Mouse (Mus musculus): ENCODE results near the gene Alpl. TPM values are rescaled to one million over a fixed set of nuclear protein-coding genes. Genes with fewer than 3 reads are reported as not detected.

The Alpl gene
- polyA plus RNA-seq, 1 experiment from 2014 or later: 15.5 TPM

DNA sequence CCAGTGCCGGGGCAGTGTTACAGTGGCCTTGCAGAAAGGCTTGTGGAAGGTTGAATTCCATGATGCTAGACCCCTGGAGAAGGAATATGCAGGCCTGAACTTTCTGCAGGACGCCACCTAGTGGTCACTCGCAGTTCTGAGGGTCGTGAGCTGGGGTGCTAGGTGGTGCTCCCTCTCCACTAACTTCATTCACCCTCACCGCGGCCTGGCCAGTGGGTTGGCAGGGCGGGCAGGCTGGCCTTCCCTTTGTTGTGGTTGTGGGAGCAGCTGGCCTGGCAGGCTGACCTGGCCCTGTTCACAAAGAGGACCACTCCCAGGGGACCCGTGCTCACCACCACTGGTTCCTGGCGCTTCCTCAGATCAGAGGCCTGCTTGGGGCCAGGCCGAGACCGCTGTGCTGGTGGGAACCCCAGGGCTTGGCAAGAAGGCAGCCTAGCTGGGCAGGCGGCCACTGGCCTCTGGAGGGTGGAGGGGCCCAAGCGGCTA lies 51.7 kb downstream of the Alpl start:
- peaks cover 10% of the 10 kb centered on the region; the same call in 1 of the 2 replicates for H3K4me1 ChIP-seq (ENCODE audit: control insufficient read depth, low read depth, low read length)
- H3K9me3 ChIP-seq (replicated peaks; ENCODE audit: control insufficient read depth, low read length): no peaks in the 10 kb centered on the region
- 51% methylated on average over 13 of the region's 13 CpGs for WGBS (ENCODE audit: insufficient replicate concordance)
- H3K27ac ChIP-seq (ENCODE audit: low read length): no peak overlapping the region
- no peak overlapping the region for H3K9ac ChIP-seq (ENCODE audit: low read depth, low read length)
- ATAC-seq (ENCODE audit: low read depth): no peak
- H3K27me3 ChIP-seq (ENCODE audit: control insufficient read depth, insufficient read depth, low read depth, low read length): no peaks in the 10 kb centered on the region
- no peaks in the 10 kb centered on the region for H3K36me3 ChIP-seq (ENCODE audit: control insufficient read depth, insufficient read depth)
- no peak overlapping the region for H3K4me2 ChIP-seq (ENCODE audit: low read depth, low read length)
- no peak overlapping the region for H3K4me3 ChIP-seq (ENCODE audit: low read depth, low read length)

DNA sequence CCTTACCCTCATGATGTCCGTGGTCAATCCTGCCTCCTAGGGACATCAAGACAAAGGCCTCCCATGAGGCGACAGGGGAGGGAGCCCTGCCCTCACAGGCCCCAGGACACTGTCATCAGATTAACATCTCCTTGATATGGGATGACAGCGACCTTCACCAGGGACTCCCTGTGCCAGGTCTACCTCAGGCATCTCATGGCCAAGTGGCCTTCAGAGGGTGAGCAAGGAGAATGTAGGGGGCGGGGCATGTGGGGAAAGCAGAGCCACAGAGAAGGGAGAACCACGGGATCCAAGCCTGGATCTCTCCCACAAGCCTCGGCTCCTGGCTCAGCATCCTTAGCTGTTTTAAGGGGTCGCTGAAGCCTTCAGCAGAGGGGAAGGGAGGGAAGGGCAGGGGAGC lies 52.4 kb downstream of the Alpl start:
- ATAC-seq (ENCODE audit: low read depth): no peak
- H3K9ac ChIP-seq (ENCODE audit: low read depth, low read length): no peak overlapping the region
- 55% methylated on average over 7 of the region's 7 CpGs for WGBS (ENCODE audit: insufficient replicate concordance)
- no peak overlapping the region for H3K27ac ChIP-seq (ENCODE audit: low read length)
- peaks cover 9% of the 10 kb centered on the region; the same call in 1 of the 2 replicates for H3K4me1 ChIP-seq (ENCODE audit: control insufficient read depth, low read depth, low read length)
- H3K36me3 ChIP-seq (ENCODE audit: control insufficient read depth, insufficient read depth): no peaks in the 10 kb centered on the region
- H3K27me3 ChIP-seq (ENCODE audit: control insufficient read depth, insufficient read depth, low read depth, low read length): no peaks in the 10 kb centered on the region; the same call in 1 of the 2 replicates
- H3K4me2 ChIP-seq (ENCODE audit: low read depth, low read length): no peak overlapping the region
- no peak overlapping the region for H3K4me3 ChIP-seq (ENCODE audit: low read depth, low read length)
- H3K9me3 ChIP-seq (replicated peaks; ENCODE audit: control insufficient read depth, low read length): no peaks in the 10 kb centered on the region

GRCm38 (mm10) chr4:137740350-137740749 lies 55.8 kb downstream of the Alpl start:
- H3K9ac ChIP-seq (ENCODE audit: low read depth, low read length): no peak overlapping the region
- no peaks in the 10 kb centered on the region; the same call in 1 of the 2 replicates for H3K27me3 ChIP-seq (ENCODE audit: control insufficient read depth, insufficient read depth, low read depth, low read length)
- no peak overlapping the region for H3K27ac ChIP-seq (ENCODE audit: low read length)
- no peak overlapping the region for H3K4me3 ChIP-seq (ENCODE audit: low read depth, low read length)
- H3K9me3 ChIP-seq (replicated peaks; ENCODE audit: control insufficient read depth, low read length): no peaks in the 10 kb centered on the region
- no peaks in the 10 kb centered on the region for H3K36me3 ChIP-seq (ENCODE audit: control insufficient read depth, insufficient read depth)
- H3K4me1 ChIP-seq (ENCODE audit: control insufficient read depth, low read depth, low read length): no peaks in the 10 kb centered on the region; the same call in 1 of the 2 replicates
- H3K4me2 ChIP-seq (ENCODE audit: low read depth, low read length): no peak overlapping the region
- WGBS (ENCODE audit: insufficient replicate concordance): 33% methylated on average over 7 of the region's 7 CpGs
- no peak for ATAC-seq (ENCODE audit: low read depth)

GRCm38 (mm10) chr4:137739151-137739923 lies 56.8 kb downstream of the Alpl start:
- Histone ChIP-seq H3K4me2 (ENCODE audit: low read depth, low read length) (no peak overlapping the region), H3K4me3 (ENCODE audit: low read depth, low read length) (no peak overlapping the region), H3K4me1 (ENCODE audit: control insufficient read depth, low read depth, low read length) (no peaks in the 10 kb centered on the region; the same call in 1 of the 2 replicates), H3K27me3 (ENCODE audit: control insufficient read depth, insufficient read depth, low read depth, low read length) (no peaks in the 10 kb centered on the region; the same call in 1 of the 2 replicates), H3K9me3 (replicated peaks; ENCODE audit: control insufficient read depth, low read length) (no peaks in the 10 kb centered on the region), H3K36me3 (ENCODE audit: control insufficient read depth, insufficient read depth) (no peaks in the 10 kb centered on the region), H3K9ac (ENCODE audit: low read depth, low read length) (no peak overlapping the region), H3K27ac (ENCODE audit: low read length) (no peak overlapping the region)
- 46% methylated on average over 9 of the region's 9 CpGs for WGBS (ENCODE audit: insufficient replicate concordance)
- ATAC-seq (ENCODE audit: low read depth): peak; percentile 47

DNA sequence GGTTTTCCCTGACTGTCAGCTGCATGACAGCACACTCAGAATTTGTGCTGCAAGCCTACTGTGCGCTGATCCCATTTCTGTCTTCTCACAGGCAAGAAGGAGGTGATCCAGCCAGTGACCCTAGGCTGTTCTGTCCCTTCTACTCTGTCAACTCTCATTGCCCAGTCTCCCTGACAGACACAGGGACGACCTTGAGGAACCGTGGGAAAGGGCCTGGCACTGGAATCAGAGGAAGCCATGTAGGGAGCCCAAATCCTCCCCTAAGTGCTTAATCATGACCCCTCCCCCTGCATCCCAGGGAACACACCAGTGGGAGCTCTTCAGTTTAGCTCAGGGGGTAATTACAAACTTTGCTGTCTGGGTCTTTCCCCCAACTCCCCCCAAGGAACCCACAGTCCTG lies 58.4 kb downstream of the Alpl start:
- Histone ChIP-seq H3K27me3 (ENCODE audit: control insufficient read depth, insufficient read depth, low read depth, low read length) (peaks cover 3% of the 10 kb centered on the region; the same call in 1 of the 2 replicates), H3K36me3 (ENCODE audit: control insufficient read depth, insufficient read depth) (no peaks in the 10 kb centered on the region), H3K4me1 (ENCODE audit: control insufficient read depth, low read depth, low read length) (no peaks in the 10 kb centered on the region; the same call in 1 of the 2 replicates), H3K9me3 (replicated peaks; ENCODE audit: control insufficient read depth, low read length) (no peaks in the 10 kb centered on the region), H3K9ac (ENCODE audit: low read depth, low read length) (no peak overlapping the region), H3K27ac (ENCODE audit: low read length) (no peak overlapping the region), H3K4me2 (ENCODE audit: low read depth, low read length) (no peak overlapping the region), H3K4me3 (ENCODE audit: low read depth, low read length) (no peak overlapping the region)
- ATAC-seq (ENCODE audit: low read depth): no peak
- 42% methylated on average over 3 of the region's 3 CpGs for WGBS (ENCODE audit: insufficient replicate concordance)

- Histone ChIP-seq H3K4me2 (ENCODE audit: low read depth, low read length) (no peak overlapping the region), H3K4me3 (ENCODE audit: low read depth, low read length) (no peak overlapping the region), H3K27me3 (ENCODE audit: control insufficient read depth, insufficient read depth, low read depth, low read length) (peaks cover 14% of the 10 kb centered on the region), H3K9me3 (replicated peaks; ENCODE audit: control insufficient read depth, low read length) (no peaks in the 10 kb centered on the region), H3K4me1 (ENCODE audit: control insufficient read depth, low read depth, low read length) (no peaks in the 10 kb centered on the region; the same call in 1 of the 2 replicates), H3K36me3 (ENCODE audit: control insufficient read depth, insufficient read depth) (no peaks in the 10 kb centered on the region), H3K9ac (ENCODE audit: low read depth, low read length) (no peak overlapping the region), H3K27ac (ENCODE audit: low read length) (no peak overlapping the region)
- WGBS (ENCODE audit: insufficient replicate concordance): 52% methylated on average over 11 of the region's 11 CpGs
- no peak for ATAC-seq (ENCODE audit: low read depth)
These were observed 59.9 kb downstream of the Alpl start for GRCm38 (mm10) chr4:137736220-137736701.

DNA sequence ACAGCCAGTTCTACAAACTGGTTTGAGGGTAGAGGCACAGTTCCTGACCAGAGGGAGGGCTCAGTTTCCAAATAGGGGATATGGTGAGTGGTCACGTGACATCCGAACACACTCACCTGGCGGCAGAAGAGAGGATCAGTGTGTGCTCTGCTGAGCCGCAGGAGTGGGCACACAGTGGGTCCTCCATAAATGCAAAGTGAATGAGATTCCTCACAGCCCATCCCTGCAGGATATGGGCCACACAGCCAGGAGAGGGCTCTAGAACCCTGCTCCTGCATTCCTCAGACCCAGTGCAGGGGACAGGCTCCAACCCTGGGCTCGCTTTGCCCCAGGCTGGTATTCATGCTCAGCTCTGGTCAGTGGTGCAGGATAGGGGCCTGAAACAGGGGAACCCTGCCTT lies 62.7 kb downstream of the Alpl start:
- 66% methylated on average over 5 of the region's 5 CpGs for WGBS (ENCODE audit: insufficient replicate concordance)
- Histone ChIP-seq H3K4me3 (ENCODE audit: low read depth, low read length) (no peak overlapping the region), H3K9ac (ENCODE audit: low read depth, low read length) (no peak overlapping the region), H3K4me1 (ENCODE audit: control insufficient read depth, low read depth, low read length) (peaks cover 3% of the 10 kb centered on the region), H3K9me3 (replicated peaks; ENCODE audit: control insufficient read depth, low read length) (no peaks in the 10 kb centered on the region), H3K4me2 (ENCODE audit: low read depth, low read length) (no peak overlapping the region), H3K27me3 (ENCODE audit: control insufficient read depth, insufficient read depth, low read depth, low read length) (peaks cover 30% of the 10 kb centered on the region), H3K36me3 (ENCODE audit: control insufficient read depth, insufficient read depth) (no peaks in the 10 kb centered on the region), H3K27ac (ENCODE audit: low read length) (no peak overlapping the region)
- no peak for ATAC-seq (ENCODE audit: low read depth)

- Histone ChIP-seq H3K9ac (ENCODE audit: low read depth, low read length) (no peak overlapping the region), H3K9me3 (replicated peaks; ENCODE audit: control insufficient read depth, low read length) (no peaks in the 10 kb centered on the region), H3K27ac (ENCODE audit: low read length) (no peak overlapping the region), H3K4me1 (ENCODE audit: control insufficient read depth, low read depth, low read length) (peaks cover 5% of the 10 kb centered on the region), H3K36me3 (ENCODE audit: control insufficient read depth, insufficient read depth) (no peaks in the 10 kb centered on the region), H3K4me2 (ENCODE audit: low read depth, low read length) (no peak overlapping the region), H3K4me3 (ENCODE audit: low read depth, low read length) (no peak overlapping the region), H3K27me3 (ENCODE audit: control insufficient read depth, insufficient read depth, low read depth, low read length) (peaks cover 34% of the 10 kb centered on the region)
- ATAC-seq (ENCODE audit: low read depth): no peak
- WGBS (ENCODE audit: insufficient replicate concordance): 64% methylated on average over 3 of the region's 3 CpGs
These were observed 63.2 kb downstream of the Alpl start for GRCm38 (mm10) chr4:137732962-137733361.

DNA sequence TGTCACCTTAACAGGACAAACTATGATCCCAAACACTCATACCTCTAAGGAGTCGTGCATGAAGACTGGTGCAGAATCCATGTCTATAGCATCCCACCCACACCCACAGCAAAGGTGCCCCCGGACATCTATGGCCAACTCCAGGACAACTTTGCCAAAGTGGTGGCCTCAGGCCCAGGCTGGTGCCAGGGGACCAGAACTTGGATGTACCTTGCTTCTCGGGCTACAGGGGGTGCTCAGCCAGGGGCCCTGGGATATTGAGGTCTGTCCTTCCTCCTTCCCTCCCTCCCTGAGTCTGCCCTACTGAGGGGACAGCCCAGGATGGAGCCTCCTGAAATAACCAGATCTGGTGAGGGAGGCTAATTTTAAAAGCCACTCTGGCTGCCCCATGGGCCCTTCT lies 63.8 kb downstream of the Alpl start:
- Histone ChIP-seq H3K4me2 (ENCODE audit: low read depth, low read length) (no peak overlapping the region), H3K4me3 (ENCODE audit: low read depth, low read length) (no peak overlapping the region), H3K27me3 (ENCODE audit: control insufficient read depth, insufficient read depth, low read depth, low read length) (peaks cover 40% of the 10 kb centered on the region), H3K9me3 (replicated peaks; ENCODE audit: control insufficient read depth, low read length) (no peaks in the 10 kb centered on the region), H3K4me1 (ENCODE audit: control insufficient read depth, low read depth, low read length) (peaks cover 10% of the 10 kb centered on the region), H3K36me3 (ENCODE audit: control insufficient read depth, insufficient read depth) (no peaks in the 10 kb centered on the region), H3K9ac (ENCODE audit: low read depth, low read length) (no peak overlapping the region), H3K27ac (ENCODE audit: low read length) (no peak overlapping the region)
- ATAC-seq (ENCODE audit: low read depth): no peak
- WGBS (ENCODE audit: insufficient replicate concordance): 51% methylated on average over 3 of the region's 3 CpGs

All from liver, embryonic 16.5 days (tissue).